Mouse (Mus musculus) lung, embryonic 16.5 days (tissue): Measurements from ENCODE around the gene Adcy6. TPM values are rescaled to one million over a fixed set of nuclear protein-coding genes. Genes with fewer than 3 reads are reported as not detected.

ENCODE experiments used
- polyA plus RNA-seq: library from polyadenylated mRNA; unstranded; fragments of >200 nt; fragmentation: Nextera tagmentation; extraction: Ambion mirVana; gene quantifications from 2 replicates; pipeline ENCODE4 v1.2.1, GENCODE M21; 2015

Gene Adcy6
- polyA plus RNA-seq, 1 experiment from 2014 or later = 21.7 TPM

Other genes with a start within 250 kb of the Adcy6 start
- gene Olfr283, start 229.1 kb downstream of the Adcy6 start, polyA plus RNA-seq = not detected in 2 replicates
- gene Olfr282, start 178.9 kb downstream of the Adcy6 start, polyA plus RNA-seq = not detected in 2 replicates
- not detected in 2 replicates for gene Olfr281, start 157.5 kb downstream of the Adcy6 start, polyA plus RNA-seq
- gene OR5BS1P, start 140.2 kb downstream of the Adcy6 start, polyA plus RNA-seq = not detected in 2 replicates
- 0.39 and 0.82 TPM in 2 replicates for gene Lalba, start 127.4 kb downstream of the Adcy6 start, polyA plus RNA-seq
- gene Olfr279, start 117.7 kb downstream of the Adcy6 start, polyA plus RNA-seq = not detected in 2 replicates
- gene Kansl2, start 75.8 kb downstream of the Adcy6 start, polyA plus RNA-seq = 86.3 and 89.9 TPM in 2 replicates
- gene Ccnt1, start 39.2 kb downstream of the Adcy6 start, polyA plus RNA-seq = 51.6 and 64.2 TPM in 2 replicates
- gene 4930415O20Rik, start 39.1 kb downstream of the Adcy6 start, polyA plus RNA-seq = not detected in 2 replicates
- 21.9 and 22.7 TPM in 2 replicates for gene Cacnb3, start 20.8 kb upstream of the Adcy6 start, polyA plus RNA-seq
- 21.6 and 24.0 TPM in 2 replicates for gene Ddx23, start 52.8 kb upstream of the Adcy6 start, polyA plus RNA-seq
- 0.68 and 0.92 TPM in 2 replicates for gene Rnd1, start 67.4 kb upstream of the Adcy6 start, polyA plus RNA-seq
- gene Ccdc65, start 98.1 kb upstream of the Adcy6 start, polyA plus RNA-seq = 4.9 and 5.3 TPM in 2 replicates
- 32.5 and 33.5 TPM in 2 replicates for gene Fkbp11, start 118.1 kb upstream of the Adcy6 start, polyA plus RNA-seq
- 40.2 and 40.6 TPM in 2 replicates for gene Arf3, start 153.1 kb upstream of the Adcy6 start, polyA plus RNA-seq
- 0.13 and 0.23 TPM in 2 replicates for gene Wnt10b, start 168.1 kb upstream of the Adcy6 start, polyA plus RNA-seq
- gene Wnt1, start 179.8 kb upstream of the Adcy6 start, polyA plus RNA-seq = not detected in 2 replicates
- gene Ddn, start 199.4 kb upstream of the Adcy6 start, polyA plus RNA-seq = not detected in 2 replicates
- 106 TPM in 2 replicates for gene Prkag1, start 221.4 kb upstream of the Adcy6 start, polyA plus RNA-seq